Mouse (Mus musculus) liver, adult 2 months (tissue): ENCODE measurements around the gene Mdh2. TPM values are rescaled to one million over a fixed set of nuclear protein-coding genes. Genes with fewer than 3 reads are reported as not detected.

ENCODE experiments used
- DNase-seq: peaks from one replicate; pipeline ENCODE4 v3.0.0-alpha.2; 2011; ENCODE audit warnings: low read depth, low spot score; ENCODE audit errors: extremely low read depth
- H3K27ac ChIP-seq: fragments of 200-500 bp; replicated peaks from 2 replicates; pipeline ENCODE4 v1.5.1; 2012; ENCODE audit warnings: low read depth, mild to moderate bottlenecking, control low read depth, inconsistent platforms, low read length; ENCODE audit not compliant: insufficient read depth
- H3K27me3 ChIP-seq: fragments of 200-500 bp; 2 replicates; pipeline ENCODE4 v1.6.1; 2012; ENCODE audit warnings: mild to moderate bottlenecking, moderate library complexity, low read length, inconsistent platforms; ENCODE audit not compliant: control insufficient read depth, insufficient read depth
- H3K36me3 ChIP-seq: fragments of 200-500 bp; 2 replicates; pipeline ENCODE4 v1.6.1; 2012; ENCODE audit warnings: low read length, inconsistent platforms; ENCODE audit not compliant: control insufficient read depth, insufficient read depth
- H3K4me1 ChIP-seq: fragments of 200-500 bp; 2 replicates; pipeline ENCODE4 v1.6.1; 2011; ENCODE audit warnings: low read length; ENCODE audit not compliant: control insufficient read depth, insufficient read depth
- H3K4me3 ChIP-seq: fragments of 200-500 bp; 2 replicates; pipeline ENCODE4 v1.5.1; 2011; ENCODE audit warnings: low read depth, mild to moderate bottlenecking, control low read depth, low read length, moderate library complexity; ENCODE audit not compliant: insufficient read depth
- H3K79me2 ChIP-seq: fragments of 200-500 bp; 2 replicates; pipeline ENCODE4 v1.6.1; 2012; ENCODE audit warnings: inconsistent platforms, mild to moderate bottlenecking, low read length, moderate library complexity; ENCODE audit not compliant: control insufficient read depth, insufficient read depth
- H3K9ac ChIP-seq: fragments of 200-500 bp; 2 replicates; pipeline ENCODE4 v1.6.1; 2012; ENCODE audit warnings: low read depth, mild to moderate bottlenecking, control low read depth, inconsistent platforms, low read length
- CTCF ChIP-seq: fragments of 200-500 bp; IDR thresholded peaks from 2 replicates; pipeline ENCODE4 v1.5.1; 2011; ENCODE audit warnings: low read depth, low read length, control low read depth
- POLR2A ChIP-seq: fragments of 200-500 bp; IDR thresholded peaks from 2 replicates; pipeline ENCODE4 v1.6.1; 2011; ENCODE audit warnings: low read length, control low read depth; ENCODE audit not compliant: insufficient read depth; ENCODE audit errors: extremely low read depth
- WGBS: fragments of 180-500 bp; shearing (Covaris S2); methylation state at CpG from one replicate; pipeline ENCODE4 v1.1.7; 2018; 5-methylcytosine and 5-hydroxymethylcytosine counted together
- polyA plus RNA-seq: library from polyadenylated mRNA; depleted of rRNA; stranded (reverse); fragments of >200 nt; gene quantifications from 2 replicates; pipeline ENCODE4 v1.2.3, GENCODE M21; 2012
- total RNA-seq: library from RNA; depleted of rRNA; stranded (reverse); fragments of >200 nt; gene quantifications from 2 replicates; pipeline ENCODE4 v1.2.3, GENCODE M21; 2014

The Mdh2 gene
- total and polyA plus RNA-seq, 2 experiments, result 108 to 418 TPM

DNA sequence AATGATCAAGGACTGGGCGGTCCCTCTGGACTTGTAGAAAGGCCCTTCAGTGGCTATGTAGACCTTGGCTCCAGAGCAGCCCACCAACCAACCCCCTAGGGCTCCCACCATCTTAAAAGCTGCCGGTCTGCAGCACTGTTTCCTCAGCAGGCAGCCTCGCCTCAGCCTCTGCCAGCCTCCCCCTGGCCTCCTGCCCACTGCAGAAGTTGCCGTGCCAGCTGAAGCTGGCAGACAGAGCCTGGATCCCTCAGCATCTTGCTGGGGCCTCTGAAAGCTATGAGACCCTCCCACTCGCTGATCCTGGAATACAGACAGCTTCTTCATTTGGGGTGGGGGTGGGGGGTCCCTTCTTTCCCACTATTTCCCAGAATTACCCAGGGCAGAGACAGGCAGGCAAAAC lies 34.7 kb downstream of the Mdh2 start:
- Histone ChIP-seq H3K27me3 (no peaks in the 10 kb centered on the region), H3K36me3 (no peaks in the 10 kb centered on the region), H3K79me2 (no peaks in the 10 kb centered on the region), H3K27ac (no peak overlapping the region), H3K4me1 (no peaks in the 10 kb centered on the region), H3K4me3 (no peak overlapping the region), H3K9ac (no peak overlapping the region)
- WGBS, result 58% methylated on average over 5 of the region's 5 CpGs
- no peak for DNase-seq
- TF ChIP-seq CTCF (no peak), POLR2A (no peak)

DNA sequence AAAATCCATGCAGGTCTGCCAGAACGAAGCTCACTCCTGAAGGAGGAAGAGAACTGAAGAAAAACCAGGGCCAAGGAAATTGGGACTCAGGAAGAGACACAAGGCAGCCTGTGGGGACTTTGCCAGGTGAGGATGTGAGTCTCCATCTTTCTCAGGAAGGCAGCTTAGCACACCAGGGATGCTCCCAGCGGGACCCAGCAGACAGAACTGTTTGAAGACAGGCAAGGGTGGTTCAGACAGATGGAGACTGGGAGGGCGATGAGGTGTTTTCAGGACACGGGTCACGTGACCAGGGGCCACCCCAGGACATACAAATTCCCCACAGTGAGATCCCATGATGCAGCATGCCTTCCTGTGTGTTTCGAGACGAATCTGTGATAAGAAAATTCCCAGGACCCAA lies 40.2 kb downstream of the Mdh2 start:
- no peaks in the 10 kb centered on the region for H3K79me2 ChIP-seq
- no peaks in the 10 kb centered on the region; the same call in 1 of the 2 replicates for H3K27me3 ChIP-seq
- TF ChIP-seq CTCF (no peak), POLR2A (no peak)
- WGBS, result 39% methylated on average over 7 of the region's 7 CpGs
- no peaks in the 10 kb centered on the region for H3K4me1 ChIP-seq
- no peaks in the 10 kb centered on the region for H3K36me3 ChIP-seq
- H3K4me3 ChIP-seq, result no peak overlapping the region
- H3K27ac ChIP-seq, result no peak overlapping the region
- no peak overlapping the region for H3K9ac ChIP-seq
- no peak for DNase-seq

DNA sequence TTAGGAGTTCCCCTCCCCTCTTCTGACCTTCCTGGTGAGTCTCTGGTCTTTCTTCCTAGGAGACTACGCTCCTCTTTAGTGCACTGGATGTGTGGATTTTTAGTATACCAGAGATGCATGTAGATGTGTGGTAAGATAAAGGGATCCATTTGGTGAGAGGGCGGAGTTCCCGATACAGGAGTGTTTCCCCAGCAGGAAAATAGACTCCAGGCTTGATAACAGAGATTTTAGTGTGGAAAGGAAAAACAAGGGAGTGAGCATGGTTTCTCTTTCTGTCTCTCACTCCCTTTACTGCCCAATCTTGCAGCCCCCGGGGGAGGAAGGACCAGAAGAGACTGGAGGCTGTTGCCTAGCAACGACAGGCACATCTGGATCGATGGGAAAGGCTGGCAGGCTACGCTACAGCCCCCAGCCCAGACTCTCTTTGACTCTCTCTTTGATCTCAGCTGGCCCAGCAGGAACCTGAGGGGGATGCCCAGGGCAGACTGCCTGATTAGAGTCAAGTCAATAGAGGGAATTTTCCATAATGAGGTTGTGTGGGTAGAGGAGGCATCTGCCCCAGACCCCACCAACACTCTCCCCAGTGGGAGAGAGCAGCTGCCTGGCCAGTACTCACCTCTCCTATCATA lies 44.1 kb downstream of the Mdh2 start:
- H3K79me2 ChIP-seq, result no peaks in the 10 kb centered on the region
- H3K27me3 ChIP-seq, result no peaks in the 10 kb centered on the region; the same call in 1 of the 2 replicates
- H3K4me3 ChIP-seq, result no peak overlapping the region
- no peak for DNase-seq
- no peak for TF ChIP-seq POLR2A
- TF ChIP-seq CTCF, result no peak
- H3K9ac ChIP-seq, result no peak overlapping the region
- WGBS, result 36% methylated on average over 7 of the region's 7 CpGs
- H3K27ac ChIP-seq, result no peak overlapping the region
- no peaks in the 10 kb centered on the region for H3K4me1 ChIP-seq
- H3K36me3 ChIP-seq, result no peaks in the 10 kb centered on the region

DNA sequence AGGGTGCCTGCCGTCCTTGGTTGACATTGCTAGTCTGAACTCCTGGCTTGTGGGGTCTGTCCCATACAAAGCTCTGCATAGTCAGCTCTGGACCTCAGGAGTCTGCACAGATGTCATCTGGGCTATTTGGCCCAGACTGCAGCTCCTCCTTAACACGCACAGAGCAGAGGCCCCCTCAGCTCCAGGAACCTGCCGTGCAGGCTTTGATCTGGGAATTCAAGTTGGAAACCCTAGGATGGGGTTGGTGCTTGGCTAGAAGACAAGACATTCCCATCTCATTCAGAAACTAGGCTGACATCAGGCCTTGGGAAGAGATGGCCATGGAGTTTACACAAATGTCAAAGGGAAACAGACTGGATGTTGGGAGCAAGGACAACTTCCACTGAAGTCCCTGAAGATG lies 46.2 kb downstream of the Mdh2 start:
- H3K27me3 ChIP-seq, result no peaks in the 10 kb centered on the region; the same call in 1 of the 2 replicates
- no peaks in the 10 kb centered on the region for H3K36me3 ChIP-seq
- DNase-seq, result no peak
- 70% methylated on average over 3 of the region's 3 CpGs for WGBS
- TF ChIP-seq CTCF, result no peak
- no peak for TF ChIP-seq POLR2A
- no peaks in the 10 kb centered on the region for H3K4me1 ChIP-seq
- H3K4me3 ChIP-seq, result no peak overlapping the region
- no peak overlapping the region for H3K9ac ChIP-seq
- no peaks in the 10 kb centered on the region for H3K79me2 ChIP-seq
- no peak overlapping the region for H3K27ac ChIP-seq

DNA sequence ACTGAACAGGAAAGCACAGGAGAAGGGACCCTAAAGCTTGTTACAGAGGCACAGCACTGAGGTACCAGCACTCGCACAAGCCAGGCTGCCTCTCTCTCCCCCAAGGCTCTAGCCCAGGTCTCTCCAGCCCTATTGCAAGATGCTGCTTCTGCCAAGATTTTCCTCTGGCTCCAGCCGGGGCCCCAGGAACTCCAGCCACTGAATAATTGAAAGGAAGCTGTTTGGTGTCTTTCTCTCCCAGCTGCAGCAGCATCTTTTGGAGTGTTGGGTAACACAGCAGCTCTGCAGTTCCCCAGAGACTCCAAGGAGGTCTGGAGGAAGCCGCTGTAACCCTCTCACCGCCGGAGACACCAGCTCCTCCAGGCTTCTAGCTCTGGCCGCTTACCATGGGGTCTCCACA lies 47.9 kb downstream of the Mdh2 start:
- H3K27ac ChIP-seq, result no peak overlapping the region
- no peak overlapping the region for H3K4me3 ChIP-seq
- 47% methylated on average over 6 of the region's 6 CpGs for whole genome bisulfite sequencing
- no peak for DNase-seq
- H3K36me3 ChIP-seq, result no peaks in the 10 kb centered on the region
- no peaks in the 10 kb centered on the region for H3K79me2 ChIP-seq
- no peaks in the 10 kb centered on the region for H3K27me3 ChIP-seq
- no peaks in the 10 kb centered on the region for H3K4me1 ChIP-seq
- TF ChIP-seq POLR2A, result no peak
- TF ChIP-seq CTCF, result no peak
- H3K9ac ChIP-seq, result no peak overlapping the region

DNA sequence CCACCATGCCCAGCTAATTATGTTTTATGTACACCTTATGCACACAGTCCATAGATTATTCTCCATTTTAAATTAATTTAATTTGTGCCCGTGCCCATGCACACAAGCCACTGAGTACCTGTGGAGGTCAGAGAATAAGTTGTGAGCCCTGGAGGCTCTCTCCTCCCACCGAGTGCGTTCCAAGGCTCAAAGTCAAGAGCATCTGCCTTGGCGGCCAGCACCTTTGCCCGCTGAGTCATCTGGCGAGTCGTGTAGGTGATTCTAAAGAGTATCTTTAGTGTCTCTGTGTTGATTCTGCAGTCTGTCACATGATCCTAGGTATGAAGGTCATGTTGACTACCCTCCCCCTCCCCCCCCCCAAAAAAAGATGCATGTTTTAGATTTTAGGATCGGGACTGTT lies 51.1 kb downstream of the Mdh2 start:
- DNase-seq, result no peak
- no peaks in the 10 kb centered on the region; the same call in 1 of the 2 replicates for H3K27me3 ChIP-seq
- 75% methylated on average over 8 of the region's 8 CpGs for WGBS
- H3K9ac ChIP-seq, result no peak overlapping the region
- no peaks in the 10 kb centered on the region for H3K79me2 ChIP-seq
- TF ChIP-seq CTCF (no peak), POLR2A (no peak)
- H3K27ac ChIP-seq, result no peak overlapping the region
- H3K4me3 ChIP-seq, result no peak overlapping the region
- no peaks in the 10 kb centered on the region for H3K4me1 ChIP-seq
- H3K36me3 ChIP-seq, result no peaks in the 10 kb centered on the region
